Comparison of ENCODE assay signal across 8 mouse cellular contexts in the genomic region with DNA sequence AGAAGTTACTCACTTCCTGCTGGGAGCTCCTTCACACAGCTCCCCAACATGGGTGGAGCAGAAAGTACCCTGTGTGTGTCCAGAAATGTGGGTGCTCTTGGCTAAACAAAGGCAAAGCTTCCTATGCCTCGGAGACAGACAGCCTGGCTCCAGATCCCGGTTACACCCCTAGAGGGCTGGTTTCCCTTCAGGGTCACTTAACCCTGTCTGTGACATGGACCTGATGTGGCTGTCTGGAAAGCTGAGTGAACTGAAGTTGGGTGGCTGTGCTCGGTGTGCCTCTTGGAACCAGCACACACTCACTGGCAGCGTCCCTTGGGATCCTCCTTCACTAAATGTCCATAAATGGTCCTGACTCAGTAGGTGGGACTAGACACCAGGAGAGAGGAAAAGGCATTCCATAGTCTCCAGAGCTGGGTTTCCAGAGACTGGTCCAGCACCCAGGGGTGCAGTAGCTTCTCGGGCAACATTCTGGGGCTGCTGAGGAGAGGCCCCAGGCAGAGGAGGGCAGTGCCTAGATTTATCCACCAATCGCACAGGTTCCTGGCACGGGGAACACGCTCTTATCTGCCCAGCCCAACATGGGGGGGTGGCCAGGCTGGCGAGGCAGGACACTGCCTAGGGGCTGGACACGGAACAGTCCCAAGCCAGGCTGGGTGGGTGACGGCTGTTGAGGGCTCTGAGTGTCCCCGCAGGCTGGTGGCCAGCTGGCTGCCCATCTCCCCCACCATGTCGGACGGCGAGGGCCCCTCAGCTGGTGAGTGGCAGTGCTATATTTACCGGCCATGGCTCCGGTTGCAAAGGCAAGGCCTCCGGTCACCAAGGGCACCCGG. TPM values are rescaled to one million over a fixed set of nuclear protein-coding genes. Genes with fewer than 3 reads are reported as not detected.
DNase-seq lines count a peak whose midpoint lies in the region; ATAC-seq and TF ChIP-seq lines count a peak whose summit lies in the region.

A gene (plus strand): TSS at position 362 of the 833 bp plus-strand sequence.

- no peak within 1 kb of the TSS for H3K4me2 ChIP-seq in embryonic facial prominence, embryonic 12.5 days (replicated peaks)
- peak within 1 kb of the TSS; percentile 66 for H3K4me2 ChIP-seq in heart, embryonic 12.5 days
- H3K4me2 ChIP-seq in kidney, embryonic 16.5 days (replicated peaks; ENCODE audit: low read depth, low read length) = peak within 1 kb of the TSS; percentile 32; the same call in 1 of the 2 replicates
- 0 out of 2 replicates have a peak within 1 kb of the TSS, but pooled peaks have one; percentile 13 for H3K4me2 ChIP-seq in liver, postnatal 0 days (ENCODE audit: low read depth, low read length)
- peak within 1 kb of the TSS; percentile 42 for H3K4me2 ChIP-seq in stomach, embryonic 15.5 days

- TF ChIP-seq EP300 in liver, postnatal 0 days (IDR thresholded peaks at IDR 0.05; ENCODE audit: low read depth) = 0 out of 2 replicates have a peak, but pooled peaks have one; percentile 20

- WGBS in cerebellum, adult 2 months = 82% methylated on average over 19 of the region's 19 CpGs
- WGBS in embryonic facial prominence, embryonic 12.5 days = 71% methylated on average over 19 of the region's 19 CpGs
- 29% methylated on average over 19 of the region's 19 CpGs for WGBS in heart, embryonic 12.5 days
- 46% methylated on average over 19 of the region's 19 CpGs for WGBS in kidney, embryonic 16.5 days
- 54% methylated on average over 19 of the region's 19 CpGs for WGBS in liver, postnatal 0 days (ENCODE audit: insufficient replicate concordance)
- 61% methylated on average over 19 of the region's 19 CpGs for WGBS in stomach, embryonic 15.5 days

- no peak for DNase-seq in cerebellum, adult 2 months
- no peak for DNase-seq in cerebellum, adult 9-10 months
- no peak for DNase-seq in liver, postnatal 0 days
- no peak for DNase-seq in thymus, postnatal 36 days

- peaks cover 37% of the 10 kb centered on the region for H3K4me1 ChIP-seq in cerebellum, adult 2 months (ENCODE audit: control insufficient read depth, insufficient read depth, low read length)
- 0 out of 2 replicates have a peak, but pooled peaks cover 12% of the 10 kb centered on the region for H3K4me1 ChIP-seq in embryonic facial prominence, embryonic 12.5 days
- H3K4me1 ChIP-seq in heart, embryonic 12.5 days (replicated peaks) = peaks cover 61% of the 10 kb centered on the region
- H3K4me1 ChIP-seq in kidney, embryonic 16.5 days (ENCODE audit: insufficient read depth, low read length) = peaks cover 50% of the 10 kb centered on the region
- no peaks in the 10 kb centered on the region for H3K4me1 ChIP-seq in liver, postnatal 0 days (ENCODE audit: insufficient read depth)
- peaks cover 30% of the 10 kb centered on the region for H3K4me1 ChIP-seq in stomach, embryonic 15.5 days

- no peak within 1 kb of the TSS for H3K4me3 ChIP-seq in cerebellum, adult 2 months (replicated peaks; ENCODE audit: insufficient read depth, low read depth, low read length)
- H3K4me3 ChIP-seq in embryonic facial prominence, embryonic 12.5 days = no peak within 1 kb of the TSS
- peak within 1 kb of the TSS; percentile 43 for H3K4me3 ChIP-seq in heart, embryonic 12.5 days
- peak within 1 kb of the TSS; percentile 9; the same call in 1 of the 2 replicates for H3K4me3 ChIP-seq in kidney, embryonic 16.5 days (ENCODE audit: low read length)
- no peak within 1 kb of the TSS for H3K4me3 ChIP-seq in liver, postnatal 0 days (ENCODE audit: low read depth, low read length)
- H3K4me3 ChIP-seq in stomach, embryonic 15.5 days (replicated peaks) = no peak within 1 kb of the TSS; the same call in 1 of the 2 replicates

- no peaks in the 10 kb centered on the region for H3K27me3 ChIP-seq in cerebellum, adult 2 months (ENCODE audit: control insufficient read depth, insufficient read depth, low read length)
- no peaks in the 10 kb centered on the region for H3K27me3 ChIP-seq in embryonic facial prominence, embryonic 12.5 days
- H3K27me3 ChIP-seq in heart, embryonic 12.5 days (replicated peaks) = no peaks in the 10 kb centered on the region
- H3K27me3 ChIP-seq in kidney, embryonic 16.5 days (ENCODE audit: insufficient read depth, low read length) = no peaks in the 10 kb centered on the region
- no peaks in the 10 kb centered on the region for H3K27me3 ChIP-seq in liver, postnatal 0 days (ENCODE audit: insufficient read depth, low read length)
- H3K27me3 ChIP-seq in stomach, embryonic 15.5 days (replicated peaks) = no peaks in the 10 kb centered on the region

- no peak for TF ChIP-seq POLR2A in cerebellum, adult 2 months (IDR thresholded peaks at IDR 0.05; ENCODE audit: borderline replicate concordance, insufficient read depth, low read length)

- no peaks in the 10 kb centered on the region for H3K9me3 ChIP-seq in embryonic facial prominence, embryonic 12.5 days
- no peaks in the 10 kb centered on the region for H3K9me3 ChIP-seq in heart, embryonic 12.5 days (replicated peaks)
- H3K9me3 ChIP-seq in kidney, embryonic 16.5 days (ENCODE audit: low read length) = no peaks in the 10 kb centered on the region
- H3K9me3 ChIP-seq in liver, postnatal 0 days (ENCODE audit: low read length) = no peaks in the 10 kb centered on the region
- H3K9me3 ChIP-seq in stomach, embryonic 15.5 days = no peaks in the 10 kb centered on the region

- TF ChIP-seq CTCF in cerebellum, adult 2 months (IDR thresholded peaks at IDR 0.05; ENCODE audit: borderline replicate concordance, insufficient read depth, low read depth, low read length) = no peak
- peak; percentile 14; the same call in 1 of the 2 replicates for TF ChIP-seq CTCF in liver, postnatal 0 days (IDR thresholded peaks at IDR 0.05; ENCODE audit: low read depth)

- ATAC-seq in embryonic facial prominence, embryonic 12.5 days (ENCODE audit: insufficient number of reproducible peaks, insufficient read depth, low FRiP score, low TSS enrichment) = 0 out of 2 replicates have a peak, but pooled peaks have one; percentile 19
- ATAC-seq in heart, embryonic 12.5 days (ENCODE audit: insufficient number of reproducible peaks, low FRiP score) = peak; percentile 76
- peak; percentile 62 for ATAC-seq in kidney, embryonic 16.5 days (ENCODE audit: low FRiP score, low TSS enrichment)
- peak; percentile 43; the same call in 1 of the 2 replicates for ATAC-seq in liver, postnatal 0 days
- ATAC-seq in stomach, embryonic 15.5 days (ENCODE audit: insufficient read depth, low FRiP score, low read depth) = peak; percentile 68

- H3K9ac ChIP-seq in embryonic facial prominence, embryonic 12.5 days = peak within 1 kb of the TSS; percentile 7; the same call in 1 of the 2 replicates
- peak within 1 kb of the TSS; percentile 68 for H3K9ac ChIP-seq in heart, embryonic 12.5 days
- peak within 1 kb of the TSS; percentile 53 for H3K9ac ChIP-seq in kidney, embryonic 16.5 days (replicated peaks; ENCODE audit: low read length)
- no peak within 1 kb of the TSS for H3K9ac ChIP-seq in liver, postnatal 0 days (replicated peaks)
- H3K9ac ChIP-seq in stomach, embryonic 15.5 days = no peak within 1 kb of the TSS

- H3K27ac ChIP-seq in cerebellum, adult 2 months (ENCODE audit: insufficient read depth, low read length) = no peak within 1 kb of the TSS
- H3K27ac ChIP-seq in embryonic facial prominence, embryonic 12.5 days = no peak within 1 kb of the TSS
- H3K27ac ChIP-seq in heart, embryonic 12.5 days (ENCODE audit: poor library complexity, severe bottlenecking) = peak within 1 kb of the TSS; percentile 80
- peak within 1 kb of the TSS; percentile 76 for H3K27ac ChIP-seq in kidney, embryonic 16.5 days (ENCODE audit: low read length)
- H3K27ac ChIP-seq in liver, postnatal 0 days (ENCODE audit: low read depth) = peak within 1 kb of the TSS; percentile 44; the same call in 1 of the 2 replicates
- peak within 1 kb of the TSS; percentile 72 for H3K27ac ChIP-seq in stomach, embryonic 15.5 days

- H3K36me3 ChIP-seq in embryonic facial prominence, embryonic 12.5 days = no peaks in the 10 kb centered on the region
- H3K36me3 ChIP-seq in heart, embryonic 12.5 days = no peaks in the 10 kb centered on the region
- H3K36me3 ChIP-seq in kidney, embryonic 16.5 days (ENCODE audit: insufficient read depth, low read length) = no peaks in the 10 kb centered on the region
- H3K36me3 ChIP-seq in liver, postnatal 0 days (replicated peaks; ENCODE audit: insufficient read depth, low read length) = no peaks in the 10 kb centered on the region
- no peaks in the 10 kb centered on the region for H3K36me3 ChIP-seq in stomach, embryonic 15.5 days

RNA-seq across cellular contexts. Expression of the gene that starts here (rescaled TPM):
- polyA plus RNA-seq in cerebellum, adult 2 months (2012; rRNA removed) = 89.7 and 93.9 TPM in 2 replicates
- polyA plus RNA-seq in embryonic facial prominence, embryonic 12.5 days (2016; fragmentation: Nextera tagmentation; extraction: Ambion mirVana) = 58.4 and 63.1 TPM in 2 replicates
- polyA plus RNA-seq in heart, embryonic 12.5 days (2016; fragmentation: Nextera tagmentation; extraction: Ambion mirVana) = 49.5 and 54.6 TPM in 2 replicates
- 82.7 and 92.4 TPM in 2 replicates for polyA plus RNA-seq in kidney, embryonic 16.5 days (2015; fragmentation: Nextera tagmentation; extraction: Ambion mirVana)
- 4.6 and 4.8 TPM in 2 replicates for polyA plus RNA-seq in liver, postnatal 0 days (2015; fragmentation: Nextera tagmentation; extraction: Ambion mirVana)
- 67.6 and 72.2 TPM in 2 replicates for polyA plus RNA-seq in stomach, embryonic 15.5 days (2015; fragmentation: Nextera tagmentation; extraction: Ambion mirVana)

Comparison
In these comparisons a context has a peak if more than half of its experiments do, and no peak if none do; other contexts are left out.
1. H3K27ac ChIP-seq: peak in heart, embryonic 12.5 days (single experiment), kidney, embryonic 16.5 days (single experiment), liver, postnatal 0 days (single experiment) and stomach, embryonic 15.5 days (single experiment); none in cerebellum, adult 2 months (single experiment) and embryonic facial prominence, embryonic 12.5 days (single experiment).
2. H3K4me3 ChIP-seq: peak in heart, embryonic 12.5 days (single experiment) and kidney, embryonic 16.5 days (single experiment); none in cerebellum, adult 2 months (single experiment), embryonic facial prominence, embryonic 12.5 days (single experiment), liver, postnatal 0 days (single experiment) and stomach, embryonic 15.5 days (single experiment).
3. ATAC-seq: peak in every context shown above with its lines; median percentile 76 in heart, embryonic 12.5 days; 68 in stomach, embryonic 15.5 days; 62 in kidney, embryonic 16.5 days; 43 in liver, postnatal 0 days; 19 in embryonic facial prominence, embryonic 12.5 days.
4. H3K9ac ChIP-seq: peak in embryonic facial prominence, embryonic 12.5 days (single experiment), heart, embryonic 12.5 days (single experiment) and kidney, embryonic 16.5 days (single experiment); none in liver, postnatal 0 days (single experiment) and stomach, embryonic 15.5 days (single experiment).